Mouse (Mus musculus): ENCODE results near the gene Ackr2.

GRCm38 (mm10) chr9:121912786-121913185, 14.6 kb downstream of the Ackr2 start:
- TF ChIP-seq POLR2A (IDR thresholded peaks at IDR 0.05; ENCODE audit: insufficient read depth, low read depth, low read length) (no peak), CTCF (IDR thresholded peaks at IDR 0.05) (no peak), EP300 (IDR thresholded peaks at IDR 0.05; ENCODE audit: insufficient read depth, low read depth, low read length) (no peak)

All from heart, adult 2 months (tissue).